Mouse (Mus musculus) T-helper 1 cell (primary cell): Measurements from ENCODE around the gene Dcxr.

Source experiments
- in situ Hi-C: fragments of 300-600 bp; cut with MboI, MseI; formaldehyde crosslinking; loops from one replicate; pipeline ENCODE4 v1.15.1; 2025; ENCODE audit warnings: high pct_unique_total_duplicates

Dcxr gene

GRCm38 (mm10) chr11:120729432-120730050 lies 2.5 kb upstream of the Dcxr start:
- in situ Hi-C loops = loop anchor here (5.0 kb wide), 1 partner anchor 38 kb away; no protein-coding TSS in a partner anchor

GRCm38 (mm10) chr11:120728530-120729240 lies 1.6 kb upstream of the Dcxr start:
- in situ Hi-C loops = loop anchor here (5.0 kb wide), 1 partner anchor 39 kb away; no protein-coding TSS in a partner anchor

GRCm38 (mm10) chr11:120727564-120727963 lies 483 bp upstream of the Dcxr start:
- in situ Hi-C loops = loop anchor here (5.0 kb wide), 1 partner anchor 40 kb away; no protein-coding TSS in a partner anchor

GRCm38 (mm10) chr11:120726243-120727168 lies 575 bp downstream of the Dcxr start:
- in situ Hi-C loops = loop anchor here (5.0 kb wide), 1 partner anchor 41 kb away; no protein-coding TSS in a partner anchor

- in situ Hi-C loops = no loop called here
Measured at GRCm38 (mm10) chr11:120723509-120723908, 3.6 kb downstream of the Dcxr start.

GRCm38 (mm10) chr11:120722761-120723382 lies 4.2 kb downstream of the Dcxr start:
- in situ Hi-C loops = no loop called here

- in situ Hi-C loops = no loop called here
Measured at GRCm38 (mm10) chr11:120722067-120722630, 4.9 kb downstream of the Dcxr start.

- in situ Hi-C loops = no loop called here
Measured at GRCm38 (mm10) chr11:120721124-120722066, 5.7 kb downstream of the Dcxr start, which contains the start of gene Rac3. Rac3 (plus strand) TSS chr11:120721470.

DNA sequence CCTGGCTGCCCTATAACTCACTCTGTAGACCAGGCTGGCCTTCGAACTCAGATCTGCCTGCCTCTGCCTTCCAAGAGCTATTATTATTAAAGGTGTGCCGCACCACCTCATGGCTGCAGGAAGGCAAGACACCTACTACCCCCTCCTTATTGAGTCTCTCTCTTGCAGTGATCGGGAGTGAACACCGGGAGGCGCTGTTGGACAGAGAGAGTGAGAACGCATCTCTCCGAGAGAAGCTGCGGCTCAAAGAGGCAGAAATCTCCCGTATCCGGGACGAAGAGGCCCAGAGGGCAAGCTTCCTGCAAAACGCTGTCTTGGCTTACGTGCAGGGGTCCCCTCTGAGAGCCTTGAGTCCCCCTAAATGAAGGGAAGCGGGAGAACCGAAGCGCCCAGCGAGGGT lies 6.6 kb downstream of the Dcxr start:
- in situ Hi-C loops = no loop called here

- in situ Hi-C loops = no loop called here
Measured at GRCm38 (mm10) chr11:120719841-120720376, 7.2 kb downstream of the Dcxr start.

DNA sequence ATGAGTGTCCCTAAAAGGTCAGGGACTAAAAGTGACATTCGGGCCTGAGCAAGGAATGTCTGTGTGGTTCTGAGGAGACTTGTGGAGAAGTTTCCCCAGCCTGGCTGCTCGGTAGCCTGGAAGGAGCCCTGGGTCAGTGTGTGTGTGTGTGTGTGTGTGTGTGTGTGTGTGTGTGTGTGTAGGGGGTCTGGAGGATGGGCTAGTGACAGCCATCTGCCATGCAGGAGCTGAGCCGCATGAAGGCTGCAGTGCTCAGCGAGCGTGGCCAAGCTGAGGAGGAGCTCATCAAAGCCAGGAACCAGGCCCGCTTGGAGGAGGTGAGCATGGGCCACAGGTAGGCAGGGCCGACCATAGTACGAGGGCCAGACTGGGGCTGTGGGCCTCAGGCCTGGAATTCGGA lies 7.8 kb downstream of the Dcxr start:
- in situ Hi-C loops = no loop called here

DNA sequence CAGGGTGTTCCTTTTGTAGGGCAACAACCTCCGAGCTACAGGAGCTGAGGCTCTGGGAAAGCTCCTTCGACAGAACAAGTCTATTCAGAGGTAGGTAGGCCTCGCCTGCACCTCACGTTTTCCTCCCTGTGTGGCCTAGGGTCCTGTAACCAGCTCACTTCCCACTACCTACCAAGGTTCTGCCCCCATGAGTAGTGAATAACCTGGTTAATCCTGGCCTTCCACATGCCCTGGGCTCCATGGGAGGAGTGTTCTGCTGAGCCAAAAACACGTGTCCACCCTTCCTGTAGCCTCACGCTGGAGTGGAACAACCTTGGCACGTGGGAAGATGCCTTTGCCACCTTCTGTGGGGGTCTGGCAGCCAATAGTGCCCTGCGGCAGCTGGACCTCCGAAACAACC lies 11.9 kb downstream of the Dcxr start:
- in situ Hi-C loops = no loop called here

DNA sequence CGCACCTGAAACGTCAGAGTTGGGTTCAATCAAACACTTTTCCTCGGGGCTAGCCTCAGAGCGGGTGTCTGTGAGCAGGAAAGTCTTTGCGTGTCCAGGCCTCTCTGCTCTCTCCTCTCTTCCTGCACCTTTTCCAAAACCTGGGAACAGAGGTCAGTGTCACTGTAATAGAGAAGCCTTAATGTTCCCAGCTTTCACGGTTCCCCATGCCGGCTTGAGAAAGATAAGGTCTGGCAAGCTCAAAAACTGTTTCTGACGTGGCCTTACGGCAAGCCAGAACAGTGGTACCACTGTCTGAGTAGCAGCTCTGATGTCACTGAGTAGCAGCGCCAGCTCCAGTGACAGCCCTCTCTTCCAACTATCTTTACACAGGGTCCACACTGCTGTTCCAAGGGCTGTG lies 12.5 kb downstream of the Dcxr start:
- in situ Hi-C loops = no loop called here

GRCm38 (mm10) chr11:120713580-120714518 lies 13.2 kb downstream of the Dcxr start, which contains the start of the genes Cenpx and Lrrc45:
Cenpx (minus strand) TSS chr11:120713738.
Lrrc45 (plus strand) TSS chr11:120713925.
- in situ Hi-C loops = no loop called here

- in situ Hi-C loops = no loop called here
Measured at GRCm38 (mm10) chr11:120712771-120713568, 14.1 kb downstream of the Dcxr start.

DNA sequence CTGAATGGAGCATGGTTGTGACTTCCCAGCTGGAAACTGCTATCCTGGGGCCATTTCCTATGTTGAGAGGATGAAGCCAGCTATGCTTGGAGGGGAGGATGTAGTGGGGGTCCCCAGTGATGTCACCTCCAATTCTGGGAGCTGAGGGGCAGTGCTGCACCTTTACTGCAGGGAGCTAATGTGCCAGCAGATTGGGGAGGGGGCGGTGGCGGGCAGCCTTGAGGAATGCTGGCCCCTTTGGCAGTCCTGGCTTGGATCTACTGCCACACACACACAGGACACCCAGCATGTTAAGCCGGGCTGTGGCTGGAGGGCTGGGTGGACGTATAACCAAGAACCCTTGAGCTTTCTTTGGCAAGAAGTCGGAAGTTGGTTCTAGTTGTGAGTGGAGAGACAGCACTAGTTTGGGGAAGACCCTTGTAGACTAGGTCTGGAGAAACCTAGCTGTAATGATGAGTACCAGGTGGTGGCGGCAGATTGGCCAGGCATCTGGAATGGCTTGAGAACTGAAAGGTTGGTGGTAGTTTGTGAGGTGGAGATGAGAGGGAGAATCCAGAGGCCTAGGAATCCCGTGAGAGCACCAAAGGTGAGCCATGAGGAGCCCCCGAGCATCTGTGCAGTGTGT lies 15.0 kb downstream of the Dcxr start:
- in situ Hi-C loops = no loop called here

DNA sequence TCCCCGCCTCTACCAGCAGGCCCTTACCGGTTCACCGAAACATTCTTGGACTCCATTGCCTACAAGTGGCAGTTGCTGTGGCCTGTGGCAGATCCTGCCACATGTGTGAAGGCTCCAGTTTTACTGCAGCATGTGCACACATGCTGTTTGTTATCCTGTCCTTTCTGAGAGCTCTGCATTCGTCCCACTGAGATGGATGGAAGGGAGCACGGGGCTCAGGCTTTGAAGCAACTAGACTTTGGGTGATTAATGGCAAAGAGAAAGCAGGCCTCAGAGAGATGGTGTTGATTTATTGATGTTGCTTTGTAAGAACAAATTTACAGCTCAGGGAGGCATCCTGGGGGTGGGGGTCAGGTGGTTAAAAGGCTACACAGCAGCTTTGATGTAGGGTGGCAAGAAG lies 16.4 kb downstream of the Dcxr start:
- in situ Hi-C loops = no loop called here
